Mouse (Mus musculus): ENCODE measurements around the gene Flvcr2. TPM values are rescaled to one million over a fixed set of nuclear protein-coding genes. Genes with fewer than 3 reads are reported as not detected.

Flvcr2 gene
- polyA plus RNA-seq, 1 experiment, result 6.0 TPM

- no peak for DNase-seq (ENCODE audit: low spot score)
These were observed 47.8 kb downstream of the Flvcr2 start for GRCm38 (mm10) chr12:85794094-85794493.

GRCm38 (mm10) chr12:85795551-85795950 is 49.2 kb downstream of the Flvcr2 start:
- DNase-seq (ENCODE audit: low spot score), result no peak

- no peak for DNase-seq (ENCODE audit: low spot score)
These were observed 53.7 kb downstream of the Flvcr2 start for GRCm38 (mm10) chr12:85800031-85800430.

- no peak for DNase-seq (ENCODE audit: low spot score)
These were observed 63.4 kb downstream of the Flvcr2 start for GRCm38 (mm10) chr12:85809726-85810125.

- DNase-seq (ENCODE audit: low spot score), result no peak
These were observed 64.6 kb downstream of the Flvcr2 start for GRCm38 (mm10) chr12:85810959-85811358.

DNA sequence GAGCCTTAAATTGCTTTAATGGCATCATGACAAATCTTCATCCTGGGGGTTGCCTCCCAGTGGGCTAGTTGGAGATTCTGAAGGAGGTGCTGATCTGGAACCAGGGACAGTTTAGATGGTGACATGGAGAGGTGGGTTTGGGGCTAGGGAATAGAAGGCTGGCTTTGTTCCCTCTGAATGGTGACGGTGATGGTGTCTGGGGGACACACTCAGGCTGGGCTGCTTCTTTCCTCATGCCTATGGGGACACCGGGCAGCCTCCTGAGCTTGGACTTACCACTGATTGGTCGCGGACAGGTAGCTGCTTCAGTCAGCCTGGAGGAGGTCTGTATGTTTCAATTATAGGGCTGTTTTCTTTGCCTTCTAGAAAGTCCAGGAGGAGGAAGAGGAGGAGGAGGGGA is 65.3 kb downstream of the Flvcr2 start:
- no peak for DNase-seq (ENCODE audit: low spot score)

DNA sequence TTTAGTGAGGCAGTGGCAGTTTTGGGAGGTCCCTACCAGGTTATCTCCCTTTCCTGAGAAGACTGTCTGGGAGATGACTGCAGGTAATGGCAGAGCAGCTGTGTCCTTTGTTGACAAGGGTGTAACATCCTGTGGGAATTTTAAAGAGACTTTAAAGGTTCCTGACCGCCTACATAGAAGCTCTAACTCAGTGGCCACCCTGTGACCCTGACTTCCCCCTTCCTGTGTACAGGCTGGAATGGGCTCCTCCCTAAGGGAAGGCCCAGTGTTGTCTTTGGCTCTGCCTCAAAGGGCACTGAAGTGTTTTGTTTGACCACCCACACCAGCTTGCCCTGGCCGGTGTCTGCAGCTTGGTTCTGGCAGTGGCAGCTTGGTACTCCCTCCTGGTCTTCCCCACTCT is 67.3 kb downstream of the Flvcr2 start:
- DNase-seq (ENCODE audit: low spot score), result no peak

- DNase-seq (ENCODE audit: low spot score), result no peak
These were observed 75.7 kb downstream of the Flvcr2 start for GRCm38 (mm10) chr12:85822051-85822450.

DNA sequence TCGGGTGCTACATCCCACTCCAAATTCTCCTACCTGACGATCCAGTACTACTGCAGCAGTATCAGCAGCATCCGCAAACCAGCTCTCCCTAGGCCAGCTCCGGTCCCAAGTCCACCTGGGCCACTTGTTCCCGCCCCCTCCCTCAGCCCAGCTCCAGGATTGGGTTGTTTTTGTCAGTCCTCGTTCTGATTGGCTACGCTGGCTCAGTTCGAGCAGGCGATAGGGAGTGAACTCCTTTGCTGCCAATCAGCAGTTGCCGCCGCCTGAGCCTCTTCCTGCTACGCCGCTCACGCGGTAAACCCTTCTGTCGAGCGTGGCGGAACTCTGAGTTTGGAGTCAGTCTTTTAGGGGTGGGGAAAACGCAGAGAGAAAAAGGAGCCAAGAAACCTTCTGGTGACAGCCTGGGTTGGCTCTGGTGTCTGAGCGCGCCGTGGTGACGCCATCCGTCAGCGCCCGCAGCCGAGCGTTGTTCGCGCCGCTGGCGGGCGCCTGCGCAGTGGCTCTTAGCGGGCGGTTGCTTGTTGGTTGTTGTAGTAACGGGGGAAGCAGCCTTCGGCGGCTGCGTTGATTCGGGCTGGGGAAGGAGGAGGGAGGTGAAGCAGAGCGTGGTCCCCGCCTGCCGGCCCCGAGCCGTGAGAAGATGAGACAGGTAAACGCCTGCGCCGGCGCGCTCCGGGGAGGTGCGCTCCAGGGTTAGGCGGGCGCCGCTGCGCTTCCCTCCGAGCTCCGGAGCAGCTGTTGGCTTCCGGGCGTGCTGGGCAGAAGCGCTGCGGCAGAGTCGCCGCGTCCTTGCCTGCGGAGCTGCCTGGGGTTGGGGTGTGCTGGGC is 78.3 kb downstream of the Flvcr2 start, which contains the start of the genes Erg28 and Ttll5:
Gene Erg28, minus strand, starts transcription at position 113 of the 827 bp plus-strand sequence.
Gene Ttll5, plus strand, starts transcription at position 222 of the 827 bp plus-strand sequence.
- DNase-seq (ENCODE audit: low spot score), result peak; percentile 96

GRCm38 (mm10) chr12:85825361-85825760 is 79.0 kb downstream of the Flvcr2 start:
- DNase-seq (ENCODE audit: low spot score), result no peak

DNA sequence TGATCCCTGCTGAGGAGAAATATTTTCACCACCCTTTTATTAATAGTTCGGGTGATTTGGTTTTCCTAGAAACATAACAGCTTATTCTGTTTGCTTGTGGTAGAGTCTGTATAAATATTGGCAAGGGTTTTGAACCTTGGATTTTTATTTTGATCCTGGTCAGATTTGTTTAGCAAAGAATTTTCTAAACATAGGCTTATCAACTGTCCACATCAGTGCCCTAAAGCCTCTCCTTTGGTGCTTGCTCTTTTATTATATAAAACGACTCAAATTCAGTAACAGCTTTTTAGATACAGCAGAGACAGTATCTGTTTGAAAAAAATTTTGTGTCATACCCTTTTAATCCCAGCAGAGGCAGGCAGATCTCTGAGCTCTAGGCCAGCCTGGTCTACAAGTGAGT is 79.5 kb downstream of the Flvcr2 start:
- DNase-seq (ENCODE audit: low spot score), result no peak

DNA sequence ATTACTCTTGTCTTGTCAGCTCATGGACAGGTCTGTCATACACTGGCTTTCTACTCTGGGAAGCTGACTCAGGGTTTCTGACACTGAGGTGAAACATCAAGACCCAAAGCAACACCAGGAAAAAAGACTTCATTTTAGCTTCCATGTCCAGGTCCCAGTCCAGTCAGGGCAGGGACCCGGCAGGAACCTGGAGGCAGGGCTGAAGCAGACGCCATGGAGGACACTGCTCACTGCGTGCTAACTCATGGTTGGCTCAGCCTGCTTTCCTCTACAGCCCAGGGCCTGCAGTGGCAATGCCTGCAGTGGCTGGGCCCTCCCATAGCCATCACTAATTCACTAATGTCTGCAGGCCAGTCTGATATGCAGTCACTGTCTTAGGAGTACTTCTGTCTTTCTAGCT is 82.5 kb downstream of the Flvcr2 start:
- DNase-seq (ENCODE audit: low spot score), result no peak

- DNase-seq (ENCODE audit: low spot score), result no peak
These were observed 83.5 kb downstream of the Flvcr2 start for GRCm38 (mm10) chr12:85829866-85830265.

- DNase-seq (ENCODE audit: low spot score), result no peak
These were observed 84.4 kb downstream of the Flvcr2 start for GRCm38 (mm10) chr12:85830691-85831090.

DNA sequence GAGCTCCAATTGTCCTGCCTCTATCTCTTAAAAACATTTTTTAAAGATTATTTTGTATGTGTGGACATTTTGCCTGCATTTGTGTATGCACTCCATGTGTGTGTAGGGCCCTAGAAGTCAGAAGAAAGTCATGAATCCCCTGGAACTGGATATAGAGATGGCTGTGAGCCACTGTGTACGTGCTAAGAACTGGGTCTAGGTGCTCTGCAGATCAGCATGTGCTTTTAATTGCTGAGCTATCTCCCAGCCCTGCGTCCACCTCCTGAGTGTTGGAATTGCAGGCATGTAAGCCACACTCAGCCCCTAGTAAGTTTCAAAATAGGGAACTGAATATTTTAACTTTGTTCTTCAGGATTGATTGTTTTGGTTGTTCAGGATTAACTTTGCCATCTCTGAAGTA is 88.2 kb downstream of the Flvcr2 start:
- DNase-seq (ENCODE audit: low spot score), result no peak

GRCm38 (mm10) chr12:85837765-85838164 is 91.4 kb downstream of the Flvcr2 start:
- DNase-seq (ENCODE audit: low spot score), result no peak

DNA sequence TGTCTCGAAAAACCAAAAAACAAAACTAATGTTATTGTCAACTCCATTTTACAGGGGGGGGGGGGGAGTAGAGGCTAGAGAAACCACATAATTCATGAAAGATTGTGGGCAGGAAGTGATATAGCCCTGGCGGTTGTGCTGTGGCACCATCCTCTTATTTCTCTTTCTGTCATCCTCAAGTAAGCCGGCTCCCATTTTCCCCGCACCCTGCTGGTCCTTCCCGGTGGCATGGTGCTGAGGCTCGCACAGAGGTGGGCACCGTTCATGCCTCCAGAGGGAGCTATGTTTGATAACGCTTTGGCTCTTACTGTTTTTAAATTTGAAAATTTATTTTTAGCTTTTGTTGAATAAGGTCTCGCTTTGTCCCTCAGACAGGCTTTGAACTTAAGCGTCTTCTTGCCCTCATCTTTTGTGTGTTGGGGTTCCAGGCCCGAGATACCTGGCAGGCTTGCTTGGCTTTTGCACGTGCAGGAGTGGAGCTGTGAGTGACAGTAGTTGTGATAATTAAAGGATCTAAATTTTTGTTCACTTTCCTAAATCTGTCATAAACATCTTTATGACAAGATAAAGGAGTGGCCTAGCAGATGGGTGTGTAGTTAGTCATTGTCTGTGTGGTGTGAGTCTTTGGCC is 93.1 kb downstream of the Flvcr2 start:
- DNase-seq (ENCODE audit: low spot score), result no peak

- DNase-seq (ENCODE audit: low spot score), result no peak
These were observed 102.0 kb downstream of the Flvcr2 start for GRCm38 (mm10) chr12:85848164-85848958.

DNA sequence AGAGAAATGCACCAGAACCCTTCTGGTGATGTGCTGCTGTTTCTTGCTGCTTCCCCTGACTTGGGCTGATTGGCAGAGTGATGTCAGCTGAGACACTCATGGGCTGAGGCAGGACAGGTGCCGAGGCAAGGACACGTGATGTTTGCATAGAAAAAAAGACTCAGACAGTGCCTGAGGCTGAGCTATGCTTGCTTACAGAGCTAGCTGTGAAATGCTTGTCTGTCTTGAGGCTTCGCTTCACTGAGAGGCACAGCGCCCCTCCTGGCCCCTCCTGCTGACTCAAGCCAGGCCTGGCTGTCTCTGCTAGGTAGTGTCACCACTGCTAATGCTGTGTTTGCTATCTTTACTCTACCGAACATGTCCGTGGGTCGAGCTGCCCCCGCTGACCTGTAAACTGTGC is 104.3 kb downstream of the Flvcr2 start:
- no peak for DNase-seq (ENCODE audit: low spot score)

GRCm38 (mm10) chr12:85853836-85854235 is 107.5 kb downstream of the Flvcr2 start:
- DNase-seq (ENCODE audit: low spot score), result no peak

- no peak for DNase-seq (ENCODE audit: low spot score)
These were observed 107.9 kb downstream of the Flvcr2 start for GRCm38 (mm10) chr12:85854271-85854670.

DNA sequence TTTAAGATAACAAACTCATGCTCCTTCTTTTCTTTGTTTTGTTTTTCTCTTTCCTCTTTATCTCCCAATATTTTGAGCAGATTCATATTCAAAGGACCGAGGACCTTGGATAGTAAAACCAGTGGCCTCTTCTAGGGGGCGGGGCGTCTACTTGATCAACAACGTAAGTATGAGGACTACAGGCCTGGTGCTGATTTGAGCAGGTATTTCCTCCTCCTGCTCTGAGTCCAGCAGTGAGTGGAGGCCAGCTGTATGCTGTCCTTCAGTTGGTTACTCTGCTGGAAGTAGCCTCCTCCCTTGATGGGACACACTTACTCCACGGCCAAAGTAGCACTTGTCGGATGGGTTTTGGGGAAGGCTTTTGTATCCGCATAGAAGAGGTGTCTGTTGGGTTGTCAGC is 111.0 kb downstream of the Flvcr2 start:
- DNase-seq (ENCODE audit: low spot score), result no peak

All from urinary bladder, adult 2 months (tissue).